Mouse (Mus musculus) bone marrow, adult 2 months (tissue): ENCODE measurements around the gene Myl9.

Experiments
- CTCF ChIP-seq: fragments of 200-500 bp; IDR thresholded peaks from 2 replicates; pipeline ENCODE4 v1.5.1; 2011; ENCODE audit warnings: low read length, control low read depth; ENCODE audit not compliant: control insufficient read depth, insufficient read depth
- POLR2A ChIP-seq: fragments of 200-500 bp; IDR thresholded peaks from 2 replicates; pipeline ENCODE4 v1.6.1; 2011; ENCODE audit warnings: low read depth, mild to moderate bottlenecking, control low read depth, low read length, borderline replicate concordance; ENCODE audit not compliant: control insufficient read depth

- TF ChIP-seq CTCF = no peak
- TF ChIP-seq POLR2A = no peak
These were observed 39.7 kb downstream of the Myl9 start for GRCm38 (mm10) chr2:156814893-156815292.
